Mouse (Mus musculus) kidney, adult 2 months (tissue): ENCODE data around the gene Hoxc6. TPM values are rescaled to one million over a fixed set of nuclear protein-coding genes. Genes with fewer than 3 reads are reported as not detected.
A peak's percentile ranks its signal among the peaks of the same experiment; 100 is the strongest.

ENCODE experiments used
- DNase-seq: peaks from one replicate; pipeline ENCODE4 v3.0.0; 2021
- H3K27ac ChIP-seq: fragments of 200-500 bp; 2 replicates; pipeline ENCODE4 v1.5.1; 2012; ENCODE audit warnings: low read depth, low read length, control low read depth, inconsistent platforms; ENCODE audit not compliant: insufficient read depth
- H3K27me3 ChIP-seq: fragments of 200-500 bp; replicated peaks from 2 replicates; pipeline ENCODE4 v1.6.1; 2012; ENCODE audit warnings: mild to moderate bottlenecking, moderate library complexity, low read length, inconsistent platforms; ENCODE audit not compliant: control insufficient read depth, insufficient read depth
- H3K36me3 ChIP-seq: fragments of 200-500 bp; 2 replicates; pipeline ENCODE4 v1.6.1; 2012; ENCODE audit warnings: mild to moderate bottlenecking, moderate library complexity, low read length, inconsistent platforms; ENCODE audit not compliant: control insufficient read depth, insufficient read depth
- H3K4me1 ChIP-seq: fragments of 200-500 bp; 2 replicates; pipeline ENCODE4 v1.6.1; 2011; ENCODE audit warnings: low read length; ENCODE audit not compliant: control insufficient read depth, insufficient read depth
- H3K4me3 ChIP-seq: fragments of 200-500 bp; 2 replicates; pipeline ENCODE4 v1.5.1; 2011; ENCODE audit warnings: mild to moderate bottlenecking, low read depth, low read length, control low read depth; ENCODE audit not compliant: insufficient read depth
- CTCF ChIP-seq: fragments of 200-500 bp; conservative IDR thresholded peaks from 2 replicates; pipeline ENCODE4 v1.5.1; 2011; ENCODE audit warnings: low read depth, mild to moderate bottlenecking, control low read depth, low read length, moderate library complexity, mixed read lengths; ENCODE audit not compliant: insufficient read depth, insufficient read length
- POLR2A ChIP-seq: fragments of 200-500 bp; IDR thresholded peaks from one replicate; pipeline ENCODE4 v1.6.1; 2011; ENCODE audit warnings: low read depth, low read length, control low read depth
- WGBS: fragments of 180-500 bp; shearing (Covaris S2); methylation state at CpG from one replicate; pipeline ENCODE4 v1.1.7; 2018; 5-methylcytosine and 5-hydroxymethylcytosine counted together
- polyA plus RNA-seq: library from polyadenylated mRNA; depleted of rRNA; stranded (reverse); fragments of >200 nt; gene quantifications from 2 replicates; pipeline ENCODE4 v1.2.3, GENCODE M21; 2012

The Hoxc6 gene
- polyA plus RNA-seq, 1 experiment, result 25.4 TPM

- Histone ChIP-seq H3K4me1 (no peaks in the 10 kb centered on the region), H3K4me3 (no peak overlapping the region), H3K36me3 (no peaks in the 10 kb centered on the region), H3K27me3 (no peaks in the 10 kb centered on the region), H3K27ac (no peak overlapping the region; the same call in 1 of the 2 replicates)
- DNase-seq, result no peak
- TF ChIP-seq CTCF, result no peak
- no peak for TF ChIP-seq POLR2A
- WGBS, result 41% methylated on average over 3 of the region's 3 CpGs
These were observed 5.2 kb upstream of the Hoxc6 start for GRCm38 (mm10) chr15:102992863-102993262.

- 41% methylated on average over 9 of the region's 9 CpGs for WGBS
- Histone ChIP-seq H3K4me3 (no peak overlapping the region), H3K4me1 (peaks cover 4% of the 10 kb centered on the region; the same call in 1 of the 2 replicates), H3K27ac (no peak overlapping the region), H3K27me3 (no peaks in the 10 kb centered on the region), H3K36me3 (no peaks in the 10 kb centered on the region)
- no peak for TF ChIP-seq POLR2A
- no peak for TF ChIP-seq CTCF
- DNase-seq, result no peak
These were observed 1.5 kb upstream of the Hoxc6 start for GRCm38 (mm10) chr15:102996548-102996947.

GRCm38 (mm10) chr15:102997431-102997830 lies 626 bp upstream of the Hoxc6 start:
- Histone ChIP-seq H3K27ac (peak overlapping the region; percentile 64; the same call in 1 of the 2 replicates), H3K4me3 (peak overlapping the region; percentile 78), H3K4me1 (peaks cover 10% of the 10 kb centered on the region), H3K36me3 (no peaks in the 10 kb centered on the region), H3K27me3 (no peaks in the 10 kb centered on the region)
- DNase-seq, result peak; percentile 15
- WGBS, result 34% methylated on average over 3 of the region's 3 CpGs
- TF ChIP-seq CTCF, result no peak
- no peak for TF ChIP-seq POLR2A

- 2% methylated on average over 19 of the region's 19 CpGs for WGBS
- H3K27me3 ChIP-seq, result no peaks in the 10 kb centered on the region
- peak overlapping the region; percentile 95 for H3K27ac ChIP-seq
- H3K4me3 ChIP-seq, result peak overlapping the region; percentile 78
- no peaks in the 10 kb centered on the region for H3K36me3 ChIP-seq
- DNase-seq, result peak; percentile 41
- TF ChIP-seq CTCF, result no peak
- no peak for TF ChIP-seq POLR2A
- peaks cover 18% of the 10 kb centered on the region for H3K4me1 ChIP-seq
These were observed 638 bp downstream of the Hoxc6 start for GRCm38 (mm10) chr15:102998608-102999182.

- H3K4me3 ChIP-seq, result peak overlapping the region; percentile 78
- H3K27ac ChIP-seq, result peak overlapping the region; percentile 95
- H3K36me3 ChIP-seq, result no peaks in the 10 kb centered on the region
- H3K4me1 ChIP-seq, result peaks cover 18% of the 10 kb centered on the region
- DNase-seq, result peak; percentile 94
- H3K27me3 ChIP-seq, result no peaks in the 10 kb centered on the region
- TF ChIP-seq CTCF (no peak), POLR2A (no peak)
- 1% methylated on average over 32 of the region's 33 CpGs for WGBS
These were observed 1.2 kb downstream of the Hoxc6 start for GRCm38 (mm10) chr15:102999183-102999831.

- peak overlapping the region; percentile 78 for H3K4me3 ChIP-seq
- DNase-seq, result peak; percentile 42
- H3K27ac ChIP-seq, result peak overlapping the region; percentile 89
- 24% methylated on average over 11 of the region's 11 CpGs for WGBS
- H3K4me1 ChIP-seq, result peaks cover 18% of the 10 kb centered on the region
- TF ChIP-seq POLR2A (no peak), CTCF (no peak)
- no peaks in the 10 kb centered on the region for H3K36me3 ChIP-seq
- no peaks in the 10 kb centered on the region for H3K27me3 ChIP-seq
These were observed 1.9 kb downstream of the Hoxc6 start for GRCm38 (mm10) chr15:102999955-103000354.

- WGBS, result 22% methylated on average over 24 of the region's 24 CpGs
- H3K4me1 ChIP-seq, result peaks cover 21% of the 10 kb centered on the region
- TF ChIP-seq CTCF, result no peak
- TF ChIP-seq POLR2A, result no peak
- no peaks in the 10 kb centered on the region for H3K27me3 ChIP-seq
- DNase-seq, result peak; percentile 29
- H3K36me3 ChIP-seq, result no peaks in the 10 kb centered on the region
- H3K4me3 ChIP-seq, result peak overlapping the region; percentile 78
- peak overlapping the region; percentile 81 for H3K27ac ChIP-seq
These were observed 2.4 kb downstream of the Hoxc6 start for GRCm38 (mm10) chr15:103000501-103000901.
